Mouse (Mus musculus) regulatory T cell (primary cell): Measurements from ENCODE around the gene Sh3d21.
"Not testable (repeated sequence)": the region's sequence is repeated elsewhere in the genome, so short reads cannot be mapped to it uniquely, and the experiment has no call there.

Experiments used
- in situ Hi-C: fragments of 300-600 bp; cut with MboI, MseI; formaldehyde crosslinking; loops from one replicate; pipeline ENCODE4 v1.15.1; 2025; ENCODE audit warnings: high pct_unique_total_duplicates

The Sh3d21 gene

GRCm38 (mm10) chr4:126170737-126171136 lies 7.4 kb upstream of the Sh3d21 start:
- in situ Hi-C loops = not testable (repeated sequence)

GRCm38 (mm10) chr4:126168851-126169250 lies 5.6 kb upstream of the Sh3d21 start:
- in situ Hi-C loops = no loop called here

- in situ Hi-C loops = no loop called here
Observed at GRCm38 (mm10) chr4:126166084-126166483, 2.8 kb upstream of the Sh3d21 start.

- in situ Hi-C loops = not testable (repeated sequence)
Observed at GRCm38 (mm10) chr4:126165092-126165491, 1.8 kb upstream of the Sh3d21 start.

- in situ Hi-C loops = no loop called here
Observed at GRCm38 (mm10) chr4:126163685-126164084, 394 bp upstream of the Sh3d21 start.

GRCm38 (mm10) chr4:126162544-126163066 lies 686 bp downstream of the Sh3d21 start:
- in situ Hi-C loops = no loop called here

- in situ Hi-C loops = no loop called here
Observed at GRCm38 (mm10) chr4:126161986-126162385, 1.3 kb downstream of the Sh3d21 start.

- in situ Hi-C loops = no loop called here
Observed at GRCm38 (mm10) chr4:126161456-126161855, 1.8 kb downstream of the Sh3d21 start.

GRCm38 (mm10) chr4:126160981-126161380 lies 2.3 kb downstream of the Sh3d21 start:
- in situ Hi-C loops = no loop called here

- in situ Hi-C loops = loop anchor here (5.0 kb wide), 1 partner anchor 72 kb away; no protein-coding TSS in a partner anchor
Observed at GRCm38 (mm10) chr4:126159455-126159854, 3.8 kb downstream of the Sh3d21 start.

- in situ Hi-C loops = loop anchor here (5.0 kb wide), 1 partner anchor 70 kb away; no protein-coding TSS in a partner anchor
Observed at GRCm38 (mm10) chr4:126157562-126157961, 5.7 kb downstream of the Sh3d21 start.

- in situ Hi-C loops = loop anchor here (5.0 kb wide), 1 partner anchor 69 kb away; no protein-coding TSS in a partner anchor
Observed at GRCm38 (mm10) chr4:126156617-126157016, 6.7 kb downstream of the Sh3d21 start.

- in situ Hi-C loops = loop anchor here (5.0 kb wide), 1 partner anchor 69 kb away; no protein-coding TSS in a partner anchor
Observed at GRCm38 (mm10) chr4:126155869-126156268, 7.4 kb downstream of the Sh3d21 start.

GRCm38 (mm10) chr4:126155183-126155582 lies 8.1 kb downstream of the Sh3d21 start:
- in situ Hi-C loops = loop anchor here (5.0 kb wide), 1 partner anchor 68 kb away; no protein-coding TSS in a partner anchor

GRCm38 (mm10) chr4:126152864-126153263 lies 10.4 kb downstream of the Sh3d21 start:
- in situ Hi-C loops = loop anchor here (5.0 kb wide), 1 partner anchor 86 kb away; no protein-coding TSS in a partner anchor

- in situ Hi-C loops = loop anchor here (5.0 kb wide), 1 partner anchor 85 kb away; no protein-coding TSS in a partner anchor
Observed at GRCm38 (mm10) chr4:126151701-126152440, 11.4 kb downstream of the Sh3d21 start.

- in situ Hi-C loops = loop anchor here (5.0 kb wide), 1 partner anchor 84 kb away; no protein-coding TSS in a partner anchor
Observed at GRCm38 (mm10) chr4:126150949-126151320, 12.4 kb downstream of the Sh3d21 start.

GRCm38 (mm10) chr4:126150297-126150948 lies 12.9 kb downstream of the Sh3d21 start:
- in situ Hi-C loops = loop anchor here (5.0 kb wide), 1 partner anchor 83 kb away; no protein-coding TSS in a partner anchor

- in situ Hi-C loops = loop anchor here (5.0 kb wide), 1 partner anchor 82 kb away; no protein-coding TSS in a partner anchor
Observed at GRCm38 (mm10) chr4:126149798-126150197, 13.5 kb downstream of the Sh3d21 start.

GRCm38 (mm10) chr4:126149041-126149676 lies 14.1 kb downstream of the Sh3d21 start:
- in situ Hi-C loops = no loop called here

- in situ Hi-C loops = no loop called here
Observed at GRCm38 (mm10) chr4:126148161-126148961, 14.9 kb downstream of the Sh3d21 start.
